Mouse (Mus musculus): Measurements from ENCODE around the gene Ptprb. TPM values are rescaled to one million over a fixed set of nuclear protein-coding genes. Genes with fewer than 3 reads are reported as not detected.

The Ptprb gene
- total and polyA plus RNA-seq, 3 experiments: not detected

DNA sequence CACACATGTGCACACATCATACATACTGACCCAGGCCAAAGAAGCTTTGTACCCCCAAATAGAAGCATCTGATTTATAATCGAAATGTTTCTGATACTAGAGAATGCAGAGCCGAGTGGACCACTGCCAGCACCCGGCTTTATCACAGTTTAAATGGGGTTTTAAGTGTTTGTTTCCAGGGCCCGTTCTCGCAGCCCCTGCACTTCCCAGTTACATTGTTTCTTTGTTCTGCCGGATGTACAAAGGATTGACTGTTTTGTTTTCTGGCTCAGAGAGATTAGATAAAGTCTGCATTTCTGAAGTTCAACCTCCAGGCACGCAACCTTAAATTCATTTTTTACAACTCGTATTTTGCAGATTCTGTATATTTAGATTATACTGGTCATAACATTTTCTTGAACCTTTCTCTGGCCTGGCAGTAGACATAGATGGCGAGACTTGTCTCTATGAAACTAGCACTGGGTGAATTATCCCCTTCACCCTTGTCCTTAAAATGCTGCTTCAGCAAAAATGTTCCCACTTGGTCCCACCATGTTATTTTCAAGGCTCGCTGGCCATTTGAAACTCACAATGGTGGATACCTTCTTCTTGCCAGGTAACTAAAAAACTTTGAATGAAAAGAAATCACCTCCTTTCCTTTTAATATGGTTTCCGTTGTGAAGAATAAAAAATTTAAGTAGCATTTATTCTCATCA, 35.3 kb downstream of the Ptprb start:
- DNase-seq (ENCODE audit: low read depth, low spot score): no peak
- Histone ChIP-seq H3K9ac (ENCODE audit: control insufficient read depth, low read depth, low read length, poor library complexity, severe bottlenecking) (no peak overlapping the region), H3K4me1 (ENCODE audit: control insufficient read depth in 1 of 2, insufficient read depth in 2 of 2, low read length in 2 of 2) (no peaks in the 10 kb centered on the region), H3K4me3 (ENCODE audit: control insufficient read depth in 1 of 2, insufficient read depth in 1 of 2, low read depth in 2 of 2, low read length in 2 of 2) (no peak overlapping the region), H3K9me3 (replicated peaks; ENCODE audit: insufficient read depth, low read length) (no peaks in the 10 kb centered on the region), H3K27me3 (ENCODE audit: control insufficient read depth in 1 of 2, insufficient read depth in 2 of 2, low read length in 2 of 2) (no peaks in the 10 kb centered on the region), H3K36me3 (ENCODE audit: control insufficient read depth in 1 of 2, insufficient read depth in 2 of 2, low read length in 2 of 2) (no peaks in the 10 kb centered on the region), H3K79me2 (ENCODE audit: control insufficient read depth, insufficient read depth, low read length, poor library complexity) (no peaks in the 10 kb centered on the region), H3K27ac (ENCODE audit: control insufficient read depth, low read depth, low read length) (no peak overlapping the region)
- TF ChIP-seq BHLHE40 (IDR thresholded peaks at IDR 0.05; ENCODE audit: borderline replicate concordance, low read depth, low read length): no peak
- TF ChIP-seq EP300 (IDR thresholded peaks at IDR 0.05; ENCODE audit: low read depth in 1 of 2, low read length in 2 of 2): no peak
- no peak for TF ChIP-seq ZKSCAN1 (IDR thresholded peaks at IDR 0.05; ENCODE audit: low read depth, low read length)
- TF ChIP-seq UBTF (IDR thresholded peaks at IDR 0.05; ENCODE audit: borderline replicate concordance, insufficient read depth, low read depth, low read length): no peak
- no peak for TF ChIP-seq USF1 (IDR thresholded peaks at IDR 0.05; ENCODE audit: low read depth, low read length)

DNA sequence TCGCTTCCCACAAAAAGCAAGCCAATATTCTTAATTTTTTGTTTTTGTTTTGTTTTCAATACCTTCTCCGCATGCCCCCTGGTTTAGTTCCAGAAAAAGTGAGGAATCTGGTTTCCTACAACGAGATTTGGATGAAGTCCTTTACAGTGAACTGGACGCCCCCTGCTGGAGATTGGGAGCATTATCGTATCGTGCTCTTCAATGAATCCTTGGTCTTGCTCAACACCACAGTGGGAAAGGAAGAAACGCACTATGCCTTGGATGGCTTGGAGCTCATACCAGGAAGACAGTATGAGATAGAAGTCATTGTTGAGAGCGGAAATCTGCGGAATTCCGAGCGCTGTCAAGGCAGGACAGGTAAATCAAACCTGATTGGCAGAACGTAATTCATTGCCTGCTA, 43.9 kb downstream of the Ptprb start:
- no peaks in the 10 kb centered on the region for H3K9me3 ChIP-seq (replicated peaks; ENCODE audit: insufficient read depth, low read length)
- no peak overlapping the region for H3K4me3 ChIP-seq (ENCODE audit: control insufficient read depth in 1 of 2, insufficient read depth in 1 of 2, low read depth in 2 of 2, low read length in 2 of 2)
- no peak overlapping the region for H3K27ac ChIP-seq (ENCODE audit: control insufficient read depth, low read depth, low read length)
- peak; percentile 43 for DNase-seq (ENCODE audit: low read depth, low spot score)
- no peaks in the 10 kb centered on the region for H3K4me1 ChIP-seq (ENCODE audit: control insufficient read depth in 1 of 2, insufficient read depth in 2 of 2, low read length in 2 of 2)
- TF ChIP-seq CTCF (IDR thresholded peaks at IDR 0.05 in 2 of 3, conservative IDR thresholded peaks at IDR 0.05 in 1 of 3; ENCODE audit: control insufficient read depth in 1 of 3, insufficient read depth in 1 of 3, low read depth in 2 of 3, low read length in 3 of 3, poor library complexity in 1 of 3, severe bottlenecking in 1 of 3): peak; percentile 49 to 53 (median 49)
- no peak for TF ChIP-seq TAL1 (IDR thresholded peaks at IDR 0.05; ENCODE audit: low read length)
- no peak for TF ChIP-seq TCF12 (IDR thresholded peaks at IDR 0.05; ENCODE audit: low read depth, low read length)
- TF ChIP-seq MXI1 (IDR thresholded peaks at IDR 0.05; ENCODE audit: low read depth, low read length): no peak
- peak; percentile 48 for TF ChIP-seq SMC3 (IDR thresholded peaks at IDR 0.05; ENCODE audit: low read depth, low read length)
- peak; percentile 19 for TF ChIP-seq RAD21 (IDR thresholded peaks at IDR 0.05; ENCODE audit: low read depth, low read length)
- TF ChIP-seq POLR2A (IDR thresholded peaks at IDR 0.05; ENCODE audit: control insufficient read depth in 1 of 2, insufficient read depth in 1 of 2, low read depth in 1 of 2, low read length in 2 of 2, poor library complexity in 1 of 2): no peak
- TF ChIP-seq SIN3A (IDR thresholded peaks at IDR 0.05; ENCODE audit: low read length): no peak
- H3K9ac ChIP-seq (ENCODE audit: control insufficient read depth, low read depth, low read length, poor library complexity, severe bottlenecking): no peak overlapping the region
- no peaks in the 10 kb centered on the region for H3K36me3 ChIP-seq (ENCODE audit: control insufficient read depth in 1 of 2, insufficient read depth in 2 of 2, low read length in 2 of 2)
- no peaks in the 10 kb centered on the region for H3K79me2 ChIP-seq (ENCODE audit: control insufficient read depth, insufficient read depth, low read length, poor library complexity)
- H3K27me3 ChIP-seq (ENCODE audit: control insufficient read depth in 1 of 2, insufficient read depth in 2 of 2, low read length in 2 of 2): no peaks in the 10 kb centered on the region

DNA sequence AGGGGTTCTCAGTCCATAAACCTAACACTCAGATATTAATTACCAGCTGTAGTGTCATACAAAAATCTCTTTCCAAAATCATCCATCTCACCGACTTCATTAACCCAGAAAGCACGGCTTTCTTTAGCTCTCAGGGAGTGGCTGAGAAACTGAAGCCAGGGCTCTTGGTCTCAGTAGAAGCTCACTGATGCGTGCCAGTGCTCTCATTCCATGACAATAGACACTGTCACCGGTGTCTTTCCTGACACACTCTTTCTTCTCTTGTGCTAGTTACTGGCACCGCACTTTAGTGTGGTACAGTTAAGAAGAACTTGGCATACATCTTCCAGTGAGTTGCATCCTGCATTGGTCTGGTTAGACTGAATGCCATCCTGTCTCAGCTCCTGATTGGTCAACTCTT, 53.8 kb downstream of the Ptprb start:
- Histone ChIP-seq H3K79me2 (ENCODE audit: control insufficient read depth, insufficient read depth, low read length, poor library complexity) (no peaks in the 10 kb centered on the region), H3K9me3 (replicated peaks; ENCODE audit: insufficient read depth, low read length) (no peaks in the 10 kb centered on the region), H3K27me3 (ENCODE audit: control insufficient read depth in 1 of 2, insufficient read depth in 2 of 2, low read length in 2 of 2) (no peaks in the 10 kb centered on the region), H3K4me1 (ENCODE audit: control insufficient read depth in 1 of 2, insufficient read depth in 2 of 2, low read length in 2 of 2) (no peaks in the 10 kb centered on the region; a peak in 1 of 4 replicates), H3K4me3 (ENCODE audit: control insufficient read depth in 1 of 2, insufficient read depth in 1 of 2, low read depth in 2 of 2, low read length in 2 of 2) (no peak overlapping the region), H3K9ac (ENCODE audit: control insufficient read depth, low read depth, low read length, poor library complexity, severe bottlenecking) (no peak overlapping the region), H3K27ac (ENCODE audit: control insufficient read depth, low read depth, low read length) (no peak overlapping the region), H3K36me3 (ENCODE audit: control insufficient read depth in 1 of 2, insufficient read depth in 2 of 2, low read length in 2 of 2) (peaks cover 0 to 3% of the 10 kb centered on the region in 2 experiments; a peak in 1 of 4 replicates)
- no peak for DNase-seq (ENCODE audit: low read depth, low spot score)
- no peak for TF ChIP-seq RAD21 (IDR thresholded peaks at IDR 0.05; ENCODE audit: low read depth, low read length)
- TF ChIP-seq POLR2AphosphoS2 (IDR thresholded peaks at IDR 0.05; ENCODE audit: low read length): no peak
- no peak for TF ChIP-seq USF2 (IDR thresholded peaks at IDR 0.05; ENCODE audit: borderline replicate concordance in 1 of 2, insufficient read depth in 1 of 2, low read depth in 1 of 2, low read length in 2 of 2)
- no peak for TF ChIP-seq MEF2A (IDR thresholded peaks at IDR 0.05; ENCODE audit: extremely low read depth, insufficient replicate concordance, low read depth, low read length, poor library complexity, severe bottlenecking)
- no peak for TF ChIP-seq GATA1 (IDR thresholded peaks at IDR 0.05; ENCODE audit: low read depth, low read length)
- no peak for TF ChIP-seq HCFC1 (IDR thresholded peaks at IDR 0.05; ENCODE audit: low read depth, low read length)
- TF ChIP-seq ETS1 (IDR thresholded peaks at IDR 0.05; ENCODE audit: low read depth, low read length): no peak
- TF ChIP-seq GABPA (IDR thresholded peaks at IDR 0.05; ENCODE audit: low read depth, low read length): no peak
- no peak for TF ChIP-seq MAFK (IDR thresholded peaks at IDR 0.05; ENCODE audit: borderline replicate concordance, low read depth, low read length)
- TF ChIP-seq ZC3H11A (IDR thresholded peaks at IDR 0.05; ENCODE audit: low read depth, low read length): no peak
- no peak for TF ChIP-seq BHLHE40 (IDR thresholded peaks at IDR 0.05; ENCODE audit: borderline replicate concordance, low read depth, low read length)
- TF ChIP-seq E2F4 (IDR thresholded peaks at IDR 0.05; ENCODE audit: borderline replicate concordance, low read depth, low read length): no peak
